Mouse (Mus musculus): Measurements from ENCODE around the gene Gm340.

DNA sequence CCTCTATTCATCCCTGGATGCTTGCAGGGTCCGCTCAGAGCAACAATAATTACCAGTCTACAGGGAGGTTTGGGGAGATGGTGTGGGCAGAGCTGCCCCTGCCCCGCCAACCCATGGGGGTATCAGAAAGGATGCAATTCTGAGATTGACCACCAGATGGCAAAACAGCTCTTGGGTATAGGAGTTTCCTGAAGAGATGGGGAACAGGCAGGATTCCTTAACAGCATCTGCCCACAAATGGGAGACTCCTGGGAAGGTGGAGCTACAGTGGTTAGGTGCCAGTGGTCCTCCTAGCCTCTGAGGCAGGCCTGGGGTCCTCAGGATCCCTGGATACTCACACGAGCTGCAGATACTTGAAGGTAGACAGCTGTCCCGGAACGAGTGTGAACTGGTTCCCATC, 47.4 kb downstream of the Gm340 start:
- TF ChIP-seq POLR2A (IDR thresholded peaks at IDR 0.05; ENCODE audit: insufficient read length, low read depth): no peak
- no peak for TF ChIP-seq SRF (IDR thresholded peaks at IDR 0.05; ENCODE audit: control insufficient read depth, insufficient read length, low read depth)
- no peak for TF ChIP-seq MYOG (IDR thresholded peaks at IDR 0.05; ENCODE audit: control insufficient read depth in 1 of 3, insufficient read depth in 1 of 3, insufficient read length in 2 of 3, low read depth in 2 of 3)
- TF ChIP-seq CEBPB (IDR thresholded peaks at IDR 0.05; ENCODE audit: insufficient read depth, poor library complexity, severe bottlenecking): no peak
- no peak for TF ChIP-seq MAX (IDR thresholded peaks at IDR 0.05; ENCODE audit: low read depth)
- TF ChIP-seq TCF12 (IDR thresholded peaks at IDR 0.05; ENCODE audit: insufficient read depth, poor library complexity, severe bottlenecking): no peak
- TF ChIP-seq E2F4 (IDR thresholded peaks at IDR 0.05; ENCODE audit: insufficient read depth): no peak
- TF ChIP-seq REST (IDR thresholded peaks at IDR 0.05; ENCODE audit: insufficient read depth, insufficient read length): no peak
- TF ChIP-seq USF1 (IDR thresholded peaks at IDR 0.05; ENCODE audit: low read depth): no peak
- no peak for TF ChIP-seq MYOD1 (IDR thresholded peaks at IDR 0.05; ENCODE audit: control insufficient read depth in 1 of 3, insufficient read length in 2 of 3, low read depth in 2 of 3)
- TF ChIP-seq POLR2AphosphoS2 (IDR thresholded peaks at IDR 0.05; ENCODE audit: insufficient read length, low read depth): no peak
- TF ChIP-seq TCF3 (IDR thresholded peaks at IDR 0.05; ENCODE audit: insufficient read length, low read depth): no peak

All from myocyte (in vitro differentiated cells).